Mouse (Mus musculus): ENCODE results near the gene Fam50b. TPM values are rescaled to one million over a fixed set of nuclear protein-coding genes. Genes with fewer than 3 reads are reported as not detected.

Gene Fam50b
- polyA plus RNA-seq, 1 experiment from 2014 or later = not detected

DNA sequence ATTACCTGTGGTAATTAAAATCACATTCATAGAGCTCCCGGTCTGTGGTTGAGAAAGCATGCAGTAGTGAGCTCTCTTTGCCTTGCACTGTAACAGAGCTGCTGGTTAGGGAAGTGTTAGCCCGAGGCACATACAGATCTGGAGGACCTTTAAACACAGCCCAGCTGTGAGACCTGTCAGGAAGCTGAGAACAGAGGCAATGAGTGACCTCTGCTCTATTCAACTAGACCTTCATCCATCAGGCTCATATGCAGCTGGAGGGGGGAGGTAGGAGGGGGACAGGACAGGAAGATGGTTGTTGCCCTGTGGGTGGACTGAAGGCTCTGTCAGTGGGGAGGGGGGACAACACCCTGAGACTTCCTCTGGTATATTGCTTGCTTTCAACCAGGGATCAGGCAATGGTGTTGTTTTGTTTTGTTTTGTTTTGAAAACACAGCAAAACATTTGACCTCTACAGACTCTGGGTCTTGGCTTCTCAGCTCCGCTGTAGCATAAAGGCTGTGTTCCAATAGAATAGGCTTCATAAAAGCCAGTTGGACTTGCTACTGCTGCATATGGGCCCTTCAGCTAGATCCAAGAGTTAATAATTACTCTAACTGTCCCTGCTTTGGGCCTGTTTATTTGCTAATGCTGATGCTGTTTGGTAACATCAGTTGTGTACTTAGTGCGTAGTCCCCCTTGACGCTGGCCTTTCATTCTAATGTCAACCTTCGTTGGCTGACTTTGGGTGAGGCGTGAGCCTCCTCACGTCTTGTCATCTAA is 9.6 kb upstream of the Fam50b start:
- no peak overlapping the region for H3K4me3 ChIP-seq (ENCODE audit: inconsistent target)
- no peak overlapping the region for H3K27ac ChIP-seq
- 83% methylated on average over 7 of the region's 8 CpGs for WGBS (ENCODE audit: missing documents)
- no peaks in the 10 kb centered on the region for H3K79me2 ChIP-seq (ENCODE audit: inconsistent target)
- H3K36me3 ChIP-seq (ENCODE audit: inconsistent target) = no peaks in the 10 kb centered on the region

DNA sequence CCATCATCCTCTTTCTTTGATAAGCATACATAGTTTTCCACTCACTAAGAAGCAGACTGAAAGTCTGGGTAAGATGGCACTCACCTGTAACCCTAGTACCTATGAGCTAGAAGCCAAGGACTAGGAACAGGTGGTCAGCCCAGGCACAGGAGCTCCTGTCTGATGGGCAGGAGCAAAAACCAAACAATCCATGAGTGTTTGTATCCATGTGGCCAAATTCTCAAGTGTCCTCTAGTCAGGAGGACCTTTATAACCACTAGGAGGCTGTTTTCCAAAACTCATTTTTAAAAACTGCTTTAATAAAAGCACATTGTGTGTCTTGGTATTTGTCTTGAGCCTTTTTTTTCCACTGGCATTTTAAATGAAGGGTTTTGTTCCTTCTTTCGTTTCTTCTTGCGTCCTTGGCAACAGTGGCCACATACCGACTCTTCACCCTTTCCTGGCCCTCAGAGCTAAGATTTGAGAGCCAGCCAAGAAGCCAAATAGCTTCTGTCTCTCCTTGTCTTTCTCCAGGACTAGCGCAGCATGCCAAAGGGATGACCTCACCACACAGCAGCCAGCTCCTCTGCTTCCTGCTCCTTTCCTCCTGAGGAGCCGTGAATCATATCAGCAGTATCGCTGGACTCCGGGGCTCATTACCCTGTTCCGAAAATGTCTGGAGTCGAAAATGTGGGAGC is 8.7 kb upstream of the Fam50b start:
- Histone ChIP-seq H3K4me3 (ENCODE audit: inconsistent target) (no peak overlapping the region; the same call in 1 of the 2 replicates), H3K36me3 (ENCODE audit: inconsistent target) (no peaks in the 10 kb centered on the region), H3K79me2 (ENCODE audit: inconsistent target) (no peaks in the 10 kb centered on the region), H3K27ac (no peak overlapping the region)
- WGBS (ENCODE audit: missing documents) = 4% methylated on average over 9 of the region's 9 CpGs

DNA sequence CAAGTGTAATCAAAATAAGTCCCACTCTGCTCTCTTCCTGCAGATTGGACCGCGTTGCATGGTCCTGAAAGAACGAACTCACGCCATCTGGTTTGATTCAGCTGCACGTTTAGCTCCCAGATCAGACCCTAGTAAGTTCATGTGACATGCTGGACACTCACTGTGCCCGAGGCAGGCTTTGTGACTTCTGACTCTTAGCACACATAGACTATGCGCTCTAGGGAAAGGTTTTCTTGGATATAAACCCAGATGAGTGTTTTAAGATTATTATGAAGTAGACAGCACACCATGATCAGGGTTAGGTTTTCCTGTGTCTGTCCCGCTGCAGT is 8.2 kb upstream of the Fam50b start:
- Histone ChIP-seq H3K36me3 (ENCODE audit: inconsistent target) (no peaks in the 10 kb centered on the region), H3K79me2 (ENCODE audit: inconsistent target) (no peaks in the 10 kb centered on the region), H3K27ac (no peak overlapping the region), H3K4me3 (ENCODE audit: inconsistent target) (no peak overlapping the region; the same call in 1 of the 2 replicates)
- 41% methylated on average over 8 of the region's 8 CpGs for WGBS (ENCODE audit: missing documents)

DNA sequence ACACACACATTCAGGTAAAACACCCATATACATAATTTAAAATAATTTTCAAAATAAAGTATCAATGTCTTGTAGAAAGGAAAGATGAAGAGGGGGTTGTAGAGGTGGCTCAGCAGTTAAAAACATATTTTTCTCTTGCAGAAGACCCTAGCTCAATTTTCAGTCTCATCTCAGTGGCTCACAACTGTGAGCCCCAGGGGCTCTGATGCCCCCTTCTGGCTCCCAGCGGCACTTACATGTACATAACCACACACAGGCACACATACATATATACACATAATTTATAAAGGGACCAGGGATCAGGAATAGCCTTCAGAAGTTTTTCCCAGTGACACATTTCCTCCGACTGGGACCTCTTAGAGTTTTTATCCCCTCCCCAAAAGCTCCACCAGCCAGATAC is 7.6 kb upstream of the Fam50b start:
- Histone ChIP-seq H3K27ac (no peak overlapping the region), H3K4me3 (ENCODE audit: inconsistent target) (no peak overlapping the region), H3K36me3 (ENCODE audit: inconsistent target) (no peaks in the 10 kb centered on the region), H3K79me2 (ENCODE audit: inconsistent target) (no peaks in the 10 kb centered on the region)
- 100% methylated on average over 2 of the region's 2 CpGs for WGBS (ENCODE audit: missing documents)

DNA sequence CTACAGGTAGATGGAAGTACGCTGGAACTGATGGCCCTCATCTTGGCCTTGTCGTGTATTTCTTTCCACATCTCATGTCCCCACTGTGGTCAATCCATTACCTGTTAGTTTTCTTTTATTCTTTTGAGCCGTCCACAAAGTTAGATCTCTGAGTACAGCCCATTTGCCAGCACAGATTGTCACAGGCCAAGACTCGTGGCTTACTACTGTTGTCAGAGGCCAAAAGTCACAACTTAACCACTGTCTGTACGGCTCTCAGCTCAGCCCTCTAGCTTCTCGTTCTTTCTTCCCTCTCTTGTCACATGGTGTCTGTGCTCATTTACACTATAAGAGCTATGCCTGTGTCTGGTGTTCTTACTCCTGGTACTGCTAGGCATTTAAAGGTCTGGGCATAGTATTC is 3.1 kb upstream of the Fam50b start:
- Histone ChIP-seq H3K36me3 (ENCODE audit: inconsistent target) (no peaks in the 10 kb centered on the region), H3K79me2 (ENCODE audit: inconsistent target) (no peaks in the 10 kb centered on the region), H3K27ac (no peak overlapping the region), H3K4me3 (ENCODE audit: inconsistent target) (no peak overlapping the region)
- WGBS (ENCODE audit: missing documents) = 97% methylated on average over 6 of the region's 6 CpGs

DNA sequence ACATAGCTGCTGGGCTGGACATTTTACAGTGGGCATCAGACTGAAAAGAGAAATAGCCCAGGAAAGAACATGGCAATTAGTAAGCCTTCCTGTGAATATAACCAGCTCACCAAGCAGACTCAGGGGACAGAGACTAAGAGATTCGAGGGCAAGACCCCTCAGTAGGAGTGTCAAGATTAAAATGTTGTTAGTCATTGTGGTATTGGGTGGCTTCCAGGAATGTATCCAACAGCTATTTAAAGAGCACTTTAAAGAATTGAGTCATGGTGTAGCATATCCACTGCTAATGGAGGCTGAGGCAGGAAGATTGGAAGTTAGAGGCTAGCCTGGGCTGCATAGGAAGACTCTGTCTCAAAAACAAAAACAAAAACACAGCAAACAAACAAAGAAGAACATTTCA is 870 bp upstream of the Fam50b start:
- Histone ChIP-seq H3K79me2 (ENCODE audit: inconsistent target) (no peaks in the 10 kb centered on the region), H3K27ac (no peak overlapping the region), H3K4me3 (ENCODE audit: inconsistent target) (no peak overlapping the region), H3K36me3 (ENCODE audit: inconsistent target) (no peaks in the 10 kb centered on the region)
- 0% methylated on average over 1 of the region's 1 CpGs for WGBS (ENCODE audit: missing documents)

DNA sequence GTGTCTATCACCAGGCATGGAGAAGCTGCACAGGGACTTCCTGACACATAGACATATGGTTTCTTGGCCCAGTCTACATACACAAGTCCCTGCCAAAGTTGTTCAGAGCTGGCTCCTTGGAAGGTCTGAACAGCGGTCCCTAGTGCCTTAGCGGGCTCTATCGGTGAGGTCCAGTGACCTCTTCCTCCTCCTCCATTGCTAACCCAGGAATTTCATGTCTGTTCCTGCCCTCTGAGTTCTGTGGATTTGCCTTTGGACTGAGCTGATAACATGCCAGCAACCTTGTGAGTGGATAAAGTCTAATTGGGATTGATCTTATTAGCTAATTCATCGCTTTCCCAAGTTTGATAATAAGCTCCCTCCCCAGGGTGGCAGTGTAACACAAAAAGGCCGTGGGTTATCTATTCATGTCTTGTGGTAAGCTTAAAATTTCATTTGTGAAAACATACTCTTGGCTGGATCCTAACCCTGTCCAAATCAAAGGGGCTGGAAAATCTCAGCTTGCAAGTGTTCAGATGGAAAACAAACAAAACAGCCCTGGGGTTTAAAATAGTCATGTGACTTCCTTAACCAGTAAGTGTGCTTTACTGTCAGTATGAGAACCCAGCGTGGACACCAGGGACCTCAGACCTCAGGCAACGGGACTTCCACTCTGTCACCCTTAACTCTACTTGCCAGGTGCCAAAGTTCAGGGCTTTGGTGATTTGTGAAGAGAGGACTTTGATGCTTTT is 3.5 kb downstream of the Fam50b start:
- WGBS (ENCODE audit: missing documents) = 71% methylated on average over 7 of the region's 7 CpGs
- H3K36me3 ChIP-seq (ENCODE audit: inconsistent target) = no peaks in the 10 kb centered on the region
- H3K27ac ChIP-seq = no peak overlapping the region
- H3K4me3 ChIP-seq (ENCODE audit: inconsistent target) = no peak overlapping the region
- no peaks in the 10 kb centered on the region for H3K79me2 ChIP-seq (ENCODE audit: inconsistent target)

DNA sequence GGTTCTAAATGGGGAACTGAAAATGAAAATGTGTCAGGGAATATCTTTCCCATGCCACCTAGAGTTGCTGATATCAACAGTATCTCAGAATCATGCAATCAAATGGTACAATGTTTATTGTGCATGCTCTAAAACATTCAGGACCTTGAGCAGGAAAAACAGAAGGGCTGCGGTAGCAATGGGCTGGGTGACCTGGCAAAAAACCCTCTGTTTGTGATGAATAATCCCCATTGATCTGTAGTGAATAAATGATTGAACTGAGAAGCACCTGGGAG is 4.0 kb downstream of the Fam50b start:
- Histone ChIP-seq H3K36me3 (ENCODE audit: inconsistent target) (no peaks in the 10 kb centered on the region), H3K79me2 (ENCODE audit: inconsistent target) (no peaks in the 10 kb centered on the region), H3K4me3 (ENCODE audit: inconsistent target) (no peak overlapping the region), H3K27ac (no peak overlapping the region)
- WGBS (ENCODE audit: missing documents) = 77% methylated on average over 1 of the region's 1 CpGs

DNA sequence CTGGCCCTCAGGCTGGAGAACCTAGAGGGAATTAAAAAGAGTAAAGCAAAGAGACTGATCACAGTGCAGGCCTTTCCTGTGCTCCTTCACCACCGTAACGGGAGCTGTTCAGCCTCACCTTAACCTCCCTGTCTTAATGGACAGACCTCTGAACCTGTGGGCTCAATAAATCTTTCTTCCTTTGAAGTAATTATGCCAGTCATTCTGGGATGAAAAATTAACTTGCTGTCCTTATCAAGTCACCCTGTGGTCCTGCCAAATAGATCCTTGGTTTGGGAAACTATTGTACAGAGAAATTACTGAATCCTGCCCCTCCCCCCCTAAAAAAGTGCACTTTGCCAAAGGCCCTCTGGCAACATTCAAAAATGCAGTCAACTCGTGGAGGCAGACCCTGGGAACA is 4.4 kb downstream of the Fam50b start:
- no peaks in the 10 kb centered on the region for H3K36me3 ChIP-seq (ENCODE audit: inconsistent target)
- no peak overlapping the region for H3K4me3 ChIP-seq (ENCODE audit: inconsistent target)
- no peaks in the 10 kb centered on the region for H3K79me2 ChIP-seq (ENCODE audit: inconsistent target)
- no peak overlapping the region for H3K27ac ChIP-seq
- 91% methylated on average over 3 of the region's 3 CpGs for WGBS (ENCODE audit: missing documents)

DNA sequence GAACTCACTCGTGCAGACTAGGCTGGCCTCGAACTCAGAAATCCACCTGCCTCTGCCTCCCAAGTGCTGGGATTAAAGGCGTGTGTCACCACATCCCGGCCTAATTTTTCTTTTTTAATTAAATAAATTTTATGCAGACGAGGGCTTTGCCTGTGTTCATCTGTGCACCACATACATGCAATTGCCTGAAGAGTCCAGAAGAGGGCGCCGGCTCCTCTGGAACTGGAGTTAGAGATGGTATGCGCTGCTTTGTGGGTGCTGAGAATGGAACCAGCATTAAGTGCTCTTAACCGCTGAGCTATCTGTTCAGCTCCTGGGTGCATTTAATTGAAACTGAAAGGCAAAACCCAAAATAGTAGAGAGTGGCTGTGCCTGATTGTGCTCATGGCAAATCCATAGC is 6.6 kb downstream of the Fam50b start:
- Histone ChIP-seq H3K79me2 (ENCODE audit: inconsistent target) (no peaks in the 10 kb centered on the region), H3K36me3 (ENCODE audit: inconsistent target) (no peaks in the 10 kb centered on the region), H3K27ac (no peak overlapping the region), H3K4me3 (ENCODE audit: inconsistent target) (no peak overlapping the region)
- 86% methylated on average over 8 of the region's 9 CpGs for WGBS (ENCODE audit: missing documents)

DNA sequence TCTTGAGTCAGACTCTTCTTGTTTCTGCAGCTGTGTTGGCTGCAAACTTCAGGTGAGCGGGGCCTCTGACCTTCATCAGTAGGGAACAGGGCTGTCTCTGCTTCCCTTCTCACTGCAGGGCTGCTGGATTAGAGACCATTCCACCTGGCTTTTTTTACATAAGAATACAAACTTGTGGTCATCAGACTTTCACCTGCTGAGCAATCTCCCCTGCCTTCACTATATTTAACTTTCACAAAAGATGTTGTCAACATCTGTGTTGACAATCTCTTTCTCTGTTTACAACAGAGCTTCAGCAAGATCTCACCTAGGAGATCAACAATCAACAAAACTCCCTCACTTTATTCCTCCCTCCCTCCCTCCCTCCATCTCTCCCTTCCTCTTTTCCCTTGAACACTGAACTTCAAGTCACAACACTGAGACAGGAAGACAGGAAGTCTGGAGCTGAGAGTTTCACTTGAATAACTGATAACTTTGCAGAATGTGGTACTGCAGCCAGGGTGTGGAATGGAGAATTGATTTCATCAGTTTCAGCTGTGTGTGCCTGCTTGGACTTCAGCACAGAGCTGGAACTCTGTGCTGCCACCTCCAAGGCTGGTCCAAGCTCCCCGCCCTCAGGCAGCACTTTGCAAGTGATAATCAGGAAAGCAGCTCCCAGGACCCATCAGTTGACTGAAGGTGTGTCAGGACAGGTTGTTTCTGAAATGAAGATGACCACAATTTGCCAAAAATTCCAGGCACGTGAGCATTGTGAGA is 7.3 kb downstream of the Fam50b start:
- Histone ChIP-seq H3K36me3 (ENCODE audit: inconsistent target) (no peaks in the 10 kb centered on the region), H3K4me3 (ENCODE audit: inconsistent target) (no peak overlapping the region)
- WGBS (ENCODE audit: missing documents) = 85% methylated on average over 3 of the region's 3 CpGs

DNA sequence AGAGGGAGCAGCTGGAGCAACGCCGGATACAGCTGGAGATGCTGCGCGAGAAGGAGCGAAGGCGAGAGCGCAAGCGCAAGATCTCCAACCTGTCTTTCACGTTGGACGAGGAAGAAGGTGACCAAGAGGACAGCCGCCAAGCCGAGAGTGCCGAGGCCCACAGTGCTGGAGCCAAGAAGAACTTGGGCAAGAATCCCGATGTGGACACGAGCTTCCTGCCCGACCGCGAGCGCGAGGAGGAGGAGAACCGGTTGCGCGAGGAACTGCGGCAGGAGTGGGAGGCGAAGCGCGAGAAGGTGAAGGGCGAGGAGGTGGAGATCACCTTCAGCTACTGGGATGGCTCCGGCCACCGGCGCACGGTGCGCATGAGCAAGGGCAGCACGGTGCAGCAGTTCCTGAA is 12.2 kb downstream of the Fam50b start:
- WGBS (ENCODE audit: missing documents) = 94% methylated on average over 32 of the region's 34 CpGs
- H3K4me3 ChIP-seq (ENCODE audit: inconsistent target) = no peak overlapping the region

More for the DNA sequence above, 7.3 kb downstream of the Fam50b start:
- Histone ChIP-seq H3K27ac (no peak overlapping the region), H3K79me2 (ENCODE audit: inconsistent target) (no peaks in the 10 kb centered on the region)

DNA sequence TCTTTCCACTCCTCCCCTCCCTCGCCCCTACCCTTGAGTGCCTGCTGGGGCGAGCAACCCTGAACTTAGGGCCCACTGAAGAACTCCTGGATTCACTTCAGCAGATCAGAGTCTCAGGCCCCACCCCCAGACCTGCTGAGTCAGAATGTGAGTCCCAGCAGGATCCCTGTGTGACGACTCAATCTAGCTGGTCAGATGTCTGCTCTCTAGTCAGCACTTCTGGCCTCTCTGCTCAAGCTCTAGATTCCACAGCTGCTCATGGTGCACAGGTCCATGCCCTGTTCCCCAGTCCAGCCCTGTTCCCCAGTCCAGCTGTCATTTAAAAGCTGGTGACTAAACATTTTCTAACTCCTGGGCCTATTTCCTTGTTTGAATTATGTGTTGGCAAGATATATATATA is 13.9 kb downstream of the Fam50b start:
- Histone ChIP-seq H3K79me2 (ENCODE audit: inconsistent target) (no peaks in the 10 kb centered on the region), H3K27ac (no peak overlapping the region), H3K36me3 (ENCODE audit: inconsistent target) (no peaks in the 10 kb centered on the region), H3K4me3 (ENCODE audit: inconsistent target) (no peak overlapping the region)
- WGBS (ENCODE audit: missing documents) = 56% methylated on average over 2 of the region's 3 CpGs

More for the DNA sequence above, 12.2 kb downstream of the Fam50b start:
- Histone ChIP-seq H3K36me3 (ENCODE audit: inconsistent target) (no peaks in the 10 kb centered on the region), H3K27ac (no peak overlapping the region), H3K79me2 (ENCODE audit: inconsistent target) (no peaks in the 10 kb centered on the region)

DNA sequence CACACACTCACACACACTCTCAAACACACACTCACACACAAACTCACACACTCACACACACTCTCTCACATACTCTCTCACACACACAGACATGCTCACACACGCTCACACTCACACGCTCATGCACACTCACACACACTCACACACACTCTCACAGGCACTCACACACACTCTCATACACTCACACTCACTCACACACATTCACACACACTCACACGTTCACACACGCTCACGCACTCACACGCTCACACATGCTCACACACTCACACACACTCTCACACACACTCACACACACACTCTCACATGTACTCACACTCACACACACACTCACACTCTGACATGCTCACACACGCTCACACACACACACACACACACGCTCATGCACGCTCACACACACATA is 24.6 kb downstream of the Fam50b start:
- WGBS (ENCODE audit: missing documents) = 98% methylated on average over 7 of the region's 9 CpGs
- Histone ChIP-seq H3K27ac (no peak overlapping the region), H3K4me3 (ENCODE audit: inconsistent target) (no peak overlapping the region), H3K79me2 (ENCODE audit: inconsistent target) (no peaks in the 10 kb centered on the region), H3K36me3 (ENCODE audit: inconsistent target) (no peaks in the 10 kb centered on the region)

Measured in macrophage (primary cell).